Mouse (Mus musculus) spleen, adult 2 months (tissue): Measurements from ENCODE around the gene Lmod2. TPM values are rescaled to one million over a fixed set of nuclear protein-coding genes. Genes with fewer than 3 reads are reported as not detected.

Experiments
- DNase-seq, 2 experiments: peaks; one replicate each; pipeline versions ENCODE4 v3.0.0 to v3.0.0-alpha.2; 2012 to 2021; ENCODE audit warnings: low spot score in 2 of 2, low read depth in 1 of 2
- H3K27ac ChIP-seq: fragments of 200-500 bp; 2 replicates; pipeline ENCODE4 v1.5.1; 2012; ENCODE audit warnings: low read length, inconsistent platforms; ENCODE audit not compliant: insufficient read depth
- H3K27me3 ChIP-seq: fragments of 200-500 bp; 2 replicates; pipeline ENCODE4 v1.6.1; 2012; ENCODE audit warnings: mild to moderate bottlenecking, moderate library complexity, low read length, inconsistent platforms; ENCODE audit not compliant: control insufficient read depth, insufficient read depth
- H3K36me3 ChIP-seq: fragments of 200-500 bp; 2 replicates; pipeline ENCODE4 v1.6.1; 2012; ENCODE audit warnings: mild to moderate bottlenecking, low read length, inconsistent platforms; ENCODE audit not compliant: control insufficient read depth, insufficient read depth
- H3K4me1 ChIP-seq: fragments of 200-500 bp; 2 replicates; pipeline ENCODE4 v1.6.1; 2011; ENCODE audit warnings: inconsistent platforms; ENCODE audit not compliant: control insufficient read depth, insufficient read depth, insufficient read length
- H3K4me3 ChIP-seq: fragments of 200-500 bp; 2 replicates; pipeline ENCODE4 v1.5.1; 2011; ENCODE audit warnings: mild to moderate bottlenecking, inconsistent platforms; ENCODE audit not compliant: insufficient read depth, insufficient read length; ENCODE audit errors: extremely low read depth
- CTCF ChIP-seq: fragments of 200-500 bp; IDR thresholded peaks from 2 replicates; pipeline ENCODE4 v1.5.1; 2011; ENCODE audit warnings: mild to moderate bottlenecking, inconsistent platforms; ENCODE audit not compliant: insufficient read depth, insufficient read length, insufficient replicate concordance; ENCODE audit errors: extremely low read depth
- POLR2A ChIP-seq: fragments of 200-500 bp; IDR thresholded peaks from 2 replicates; pipeline ENCODE4 v1.6.1; 2011; ENCODE audit warnings: low read depth, low read length, inconsistent platforms
- WGBS: fragments of 180-500 bp; shearing (Covaris S2); methylation state at CpG from one replicate; pipeline ENCODE4 v1.1.7; 2018; 5-methylcytosine and 5-hydroxymethylcytosine counted together
- polyA plus RNA-seq: library from polyadenylated mRNA; depleted of rRNA; stranded (reverse); fragments of >200 nt; gene quantifications from 2 replicates; pipeline ENCODE4 v1.2.3, GENCODE M21; 2012

The Lmod2 gene
- polyA plus RNA-seq, 1 experiment = not detected

DNA sequence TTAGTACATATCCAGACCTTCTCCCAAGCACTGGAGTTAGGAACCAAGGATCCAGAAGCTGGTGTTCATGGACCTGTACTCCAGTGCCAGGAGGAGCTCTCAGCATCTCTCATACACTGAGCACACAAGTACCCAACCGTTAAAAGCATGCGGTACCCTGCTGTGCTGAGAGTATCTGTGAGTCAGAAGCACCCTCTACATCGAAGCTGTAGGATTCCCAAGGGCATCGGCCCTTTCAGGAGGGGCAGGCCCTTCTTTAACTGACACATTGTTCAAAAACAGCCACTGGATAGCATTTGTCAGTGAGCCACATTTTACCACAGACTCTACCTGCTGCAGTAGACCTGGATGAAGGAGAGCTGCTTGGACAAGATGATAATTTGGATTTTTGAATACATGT is 10.6 kb downstream of the Lmod2 start:
- H3K36me3 ChIP-seq = peaks cover 2% of the 10 kb centered on the region; the same call in 1 of the 2 replicates
- no peak overlapping the region for H3K27ac ChIP-seq
- no peak overlapping the region for H3K4me3 ChIP-seq
- DNase-seq = no peak
- H3K27me3 ChIP-seq = no peaks in the 10 kb centered on the region
- H3K4me1 ChIP-seq = no peaks in the 10 kb centered on the region
- no peak for TF ChIP-seq CTCF
- TF ChIP-seq POLR2A = no peak
- WGBS = 84% methylated on average over 4 of the region's 4 CpGs

DNA sequence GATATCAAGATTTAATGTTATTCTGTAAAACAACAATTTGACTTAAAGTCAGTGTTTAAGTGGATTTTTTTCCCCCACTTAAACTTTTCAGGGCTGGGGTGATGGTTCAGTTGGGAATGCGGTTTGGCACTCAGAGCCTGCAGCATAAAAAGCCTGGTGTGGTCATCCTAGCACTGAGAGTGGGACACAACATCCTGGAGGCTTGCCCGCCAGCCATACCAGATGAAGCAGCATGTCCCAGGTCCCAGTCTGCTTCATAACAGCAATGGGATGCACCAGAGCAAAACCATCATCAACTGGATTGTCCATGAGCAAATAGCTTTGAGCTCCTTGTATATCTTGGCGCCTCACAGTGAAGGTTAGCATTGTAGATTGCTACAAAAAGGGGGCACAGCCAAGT is 11.1 kb downstream of the Lmod2 start:
- H3K27me3 ChIP-seq = no peaks in the 10 kb centered on the region
- peaks cover 2% of the 10 kb centered on the region; the same call in 1 of the 2 replicates for H3K36me3 ChIP-seq
- no peaks in the 10 kb centered on the region for H3K4me1 ChIP-seq
- H3K4me3 ChIP-seq = no peak overlapping the region
- H3K27ac ChIP-seq = no peak overlapping the region
- WGBS = 92% methylated on average over 3 of the region's 3 CpGs
- TF ChIP-seq POLR2A (no peak), CTCF (no peak)
- DNase-seq = no peak

DNA sequence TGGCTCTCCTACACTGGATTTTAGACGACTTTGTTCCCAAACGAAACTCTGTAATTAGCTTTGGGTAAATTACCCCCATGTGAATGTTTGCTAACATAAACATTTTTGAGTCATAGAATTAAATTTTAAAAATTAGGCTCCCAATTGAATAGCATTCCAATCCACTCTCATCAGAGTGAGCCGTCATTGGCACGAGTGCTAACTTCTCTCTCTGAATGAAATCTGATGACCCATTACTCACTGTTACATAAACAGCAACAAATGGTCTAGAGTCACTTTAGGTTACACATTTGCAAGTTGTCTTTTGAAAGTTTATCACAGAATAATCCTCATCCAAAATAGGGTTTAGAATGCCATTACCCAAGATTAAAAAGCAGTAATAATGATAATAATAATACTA is 12.0 kb downstream of the Lmod2 start:
- Histone ChIP-seq H3K27ac (no peak overlapping the region), H3K4me3 (no peak overlapping the region), H3K36me3 (peaks cover 4% of the 10 kb centered on the region), H3K27me3 (no peaks in the 10 kb centered on the region), H3K4me1 (no peaks in the 10 kb centered on the region)
- TF ChIP-seq POLR2A (no peak), CTCF (no peak)
- no peak for DNase-seq
- WGBS = 77% methylated on average over 4 of the region's 4 CpGs

DNA sequence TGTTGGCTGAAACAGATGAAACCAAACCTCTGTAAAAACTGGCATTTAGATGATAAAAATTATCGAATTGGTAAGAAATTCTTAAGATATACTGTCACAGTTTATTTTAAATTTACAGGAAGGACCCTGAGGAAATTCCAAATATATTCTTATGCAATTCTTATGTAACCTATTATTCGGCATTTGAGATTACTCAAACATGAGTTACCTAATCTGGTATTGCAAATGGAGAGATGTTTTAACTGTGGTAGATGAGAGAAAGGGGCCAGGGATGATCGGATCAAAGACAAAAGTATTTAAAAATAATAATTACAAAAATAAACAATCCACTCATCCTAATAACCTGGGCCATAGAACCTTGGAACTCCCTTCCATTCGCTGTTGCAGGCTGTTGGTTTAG is 12.8 kb downstream of the Lmod2 start:
- Histone ChIP-seq H3K4me3 (no peak overlapping the region), H3K36me3 (peaks cover 7% of the 10 kb centered on the region), H3K27ac (no peak overlapping the region), H3K4me1 (no peaks in the 10 kb centered on the region), H3K27me3 (no peaks in the 10 kb centered on the region)
- TF ChIP-seq POLR2A (no peak), CTCF (no peak)
- no peak for DNase-seq
- 87% methylated on average over 4 of the region's 4 CpGs for WGBS

DNA sequence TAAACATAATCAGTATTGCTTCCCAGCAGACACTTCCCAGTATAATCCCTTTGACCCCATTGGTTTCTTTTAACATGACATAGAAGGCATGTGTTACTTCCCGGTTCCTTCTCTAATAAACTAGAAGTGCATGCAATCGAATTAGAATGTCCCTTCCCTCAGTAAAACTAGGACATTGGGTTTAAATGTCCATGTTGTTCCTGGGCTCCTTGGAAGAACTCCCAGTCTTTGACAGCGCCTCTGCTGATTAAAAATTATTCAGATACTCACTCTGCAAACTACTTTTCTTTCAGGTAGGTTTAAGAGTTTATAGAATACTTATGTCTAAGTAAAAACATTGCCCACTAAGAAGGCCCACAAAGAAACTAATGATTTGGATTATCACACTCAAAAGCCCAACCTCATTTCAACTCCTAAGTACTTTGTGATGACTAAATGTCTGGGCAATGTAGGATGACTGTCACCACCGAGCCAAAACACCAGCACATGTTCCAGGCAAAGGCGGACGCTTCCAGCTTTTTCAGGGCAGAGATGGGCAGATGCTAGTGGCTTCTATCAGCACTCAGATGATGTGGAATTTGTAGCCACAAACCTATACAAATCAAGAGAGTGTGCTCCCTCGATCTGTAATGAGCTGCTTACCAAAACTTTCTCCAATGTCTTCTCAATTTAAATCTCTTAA is 14.7 kb downstream of the Lmod2 start:
- Histone ChIP-seq H3K36me3 (peaks cover 10% of the 10 kb centered on the region), H3K4me1 (no peaks in the 10 kb centered on the region), H3K4me3 (no peak overlapping the region), H3K27me3 (no peaks in the 10 kb centered on the region), H3K27ac (no peak overlapping the region)
- no peak for TF ChIP-seq CTCF
- TF ChIP-seq POLR2A = no peak
- no peak for DNase-seq
- 91% methylated on average over 7 of the region's 7 CpGs for WGBS

DNA sequence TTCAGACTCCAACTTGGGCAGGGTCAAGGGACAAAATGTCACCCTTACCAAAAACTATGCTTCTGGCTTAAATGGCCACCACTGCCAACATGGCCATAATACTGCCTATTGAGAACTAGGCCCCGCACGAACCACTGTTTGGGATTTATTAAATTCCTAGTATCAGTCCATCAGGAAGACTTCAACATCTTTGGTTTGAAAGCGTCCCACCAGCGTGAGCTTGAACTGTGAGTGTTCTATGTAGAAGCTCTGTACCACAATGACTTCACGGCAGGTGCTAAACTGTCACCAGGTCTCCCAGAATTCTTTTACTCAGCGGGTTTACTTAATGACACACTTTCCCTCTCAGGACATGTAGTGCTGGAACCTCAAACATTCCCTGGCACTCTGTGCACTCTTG is 15.8 kb downstream of the Lmod2 start:
- 97% methylated on average over 6 of the region's 6 CpGs for WGBS
- no peaks in the 10 kb centered on the region for H3K4me1 ChIP-seq
- H3K27me3 ChIP-seq = no peaks in the 10 kb centered on the region
- DNase-seq = no peak
- TF ChIP-seq CTCF = no peak
- TF ChIP-seq POLR2A = no peak
- no peak overlapping the region for H3K27ac ChIP-seq
- H3K4me3 ChIP-seq = no peak overlapping the region
- H3K36me3 ChIP-seq = peaks cover 14% of the 10 kb centered on the region

DNA sequence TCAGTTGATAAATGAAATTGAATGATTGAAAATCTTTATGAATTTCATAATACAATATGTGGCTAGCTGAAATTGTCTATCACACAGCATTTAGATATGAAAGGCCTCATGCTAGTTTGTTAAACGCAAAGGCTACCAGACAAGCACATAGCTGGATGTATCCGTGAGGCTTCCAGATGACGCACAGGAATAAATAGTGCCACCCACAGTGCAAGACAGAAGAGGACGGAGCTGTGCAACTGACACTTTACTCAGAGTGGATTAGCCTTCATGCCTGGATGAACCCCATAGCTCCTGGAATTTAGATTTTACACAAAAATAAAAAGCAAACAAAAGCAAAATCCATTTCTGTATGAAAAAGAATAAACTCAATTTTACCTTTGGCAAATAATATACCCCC is 16.4 kb downstream of the Lmod2 start:
- Histone ChIP-seq H3K4me3 (no peak overlapping the region), H3K27me3 (no peaks in the 10 kb centered on the region), H3K36me3 (peaks cover 14% of the 10 kb centered on the region), H3K4me1 (no peaks in the 10 kb centered on the region), H3K27ac (no peak overlapping the region)
- TF ChIP-seq POLR2A = no peak
- TF ChIP-seq CTCF = no peak
- DNase-seq = no peak
- whole genome bisulfite sequencing = 97% methylated on average over 4 of the region's 4 CpGs
